Mouse (Mus musculus): ENCODE measurements around the gene Aqp7. TPM values are rescaled to one million over a fixed set of nuclear protein-coding genes. Genes with fewer than 3 reads are reported as not detected.

Gene Aqp7
- total and polyA plus RNA-seq, 3 experiments = 0.10 TPM; not detected in 2

DNA sequence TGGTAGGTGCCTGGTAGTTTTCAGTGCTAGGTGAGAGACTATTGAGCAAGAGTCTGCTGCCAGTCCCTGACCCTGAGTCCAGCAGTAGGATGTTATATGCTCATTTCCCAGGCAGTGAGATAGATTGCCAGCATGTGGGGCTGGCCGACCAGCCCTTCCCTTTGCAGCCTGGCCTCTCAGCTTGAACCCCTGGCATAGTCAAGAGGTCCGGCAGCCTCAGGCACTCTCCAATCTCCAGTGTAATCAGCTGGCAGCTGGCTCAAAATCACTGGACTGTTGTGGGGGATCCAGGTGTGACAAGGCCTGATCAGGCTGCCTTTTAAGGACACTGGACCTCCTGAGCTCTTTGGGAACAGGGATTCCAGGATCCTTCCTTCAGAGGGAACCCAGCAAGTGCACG is 15.4 kb upstream of the Aqp7 start:
- H3K36me3 ChIP-seq (replicated peaks in 1 of 2; ENCODE audit: control insufficient read depth in 1 of 2, insufficient read depth in 1 of 2, low read length in 1 of 2) = no peaks in the 10 kb centered on the region
- dilution Hi-C loops (cut with MboI; ENCODE audit: extremely low pct_ligation_motif_present, extremely low pct_unique_long_range_greater_than_20kb, low sequenced_read_pairs) = no loop called here
- TF ChIP-seq NELFE (IDR thresholded peaks at IDR 0.05; ENCODE audit: low read depth, low read length) (no peak), NRF1 (IDR thresholded peaks at IDR 0.05; ENCODE audit: low read depth, low read length) (no peak), ZNF384 (IDR thresholded peaks at IDR 0.05; ENCODE audit: low read depth, low read length) (no peak), ELF1 (IDR thresholded peaks at IDR 0.05; ENCODE audit: low read depth, low read length) (no peak), UBTF (IDR thresholded peaks at IDR 0.05; ENCODE audit: low read depth, low read length) (no peak), MEF2A (IDR thresholded peaks at IDR 0.05; ENCODE audit: borderline replicate concordance, low read depth, low read length) (no peak), USF2 (conservative IDR thresholded peaks at IDR 0.05; ENCODE audit: low read depth, low read length) (no peak), JUND (conservative IDR thresholded peaks at IDR 0.05; ENCODE audit: low read depth, low read length) (no peak), ZC3H11A (IDR thresholded peaks at IDR 0.05; ENCODE audit: low read depth, low read length) (no peak), PAX5 (IDR thresholded peaks at IDR 0.05; ENCODE audit: low read length) (no peak), ZKSCAN1 (IDR thresholded peaks at IDR 0.05; ENCODE audit: borderline replicate concordance, low read depth, low read length) (no peak), GABPA (IDR thresholded peaks at IDR 0.05; ENCODE audit: insufficient replicate concordance, low read depth, low read length) (no peak)
- H3K4me2 ChIP-seq (ENCODE audit: insufficient read depth, low read depth, poor library complexity, severe bottlenecking) = no peak overlapping the region
- no peak for DNase-seq (ENCODE audit: extremely low read depth)
- in situ Hi-C loops (cut with MboI; ENCODE audit: low pct_ligation_motif_present, low pct_unique_long_range_greater_than_20kb, low sequenced_read_pairs) = loop anchor here (5.0 kb wide), 1 partner anchor 54 kb away; no protein-coding TSS in a partner anchor
- H3K4me3 ChIP-seq (replicated peaks in 1 of 3; ENCODE audit: low read depth in 2 of 3, low read length in 2 of 3, poor library complexity in 1 of 3) = no peak overlapping the region
- no peaks in the 10 kb centered on the region for H3K9me3 ChIP-seq (replicated peaks; ENCODE audit: low read length)
- peaks cover 23% of the 10 kb centered on the region for H3K27me3 ChIP-seq (replicated peaks)
- no peak overlapping the region for H3K9ac ChIP-seq (ENCODE audit: insufficient read depth, low read depth)
- no peaks in the 10 kb centered on the region; a peak in 1 of 4 replicates for H3K4me1 ChIP-seq (ENCODE audit: control insufficient read depth in 1 of 2, insufficient read depth in 2 of 2)
- no peaks in the 10 kb centered on the region for H3K79me2 ChIP-seq (replicated peaks; ENCODE audit: control insufficient read depth, extremely low read depth, insufficient read depth, poor library complexity, severe bottlenecking)
- H3K27ac ChIP-seq (ENCODE audit: insufficient read depth, low read depth) = no peak overlapping the region

DNA sequence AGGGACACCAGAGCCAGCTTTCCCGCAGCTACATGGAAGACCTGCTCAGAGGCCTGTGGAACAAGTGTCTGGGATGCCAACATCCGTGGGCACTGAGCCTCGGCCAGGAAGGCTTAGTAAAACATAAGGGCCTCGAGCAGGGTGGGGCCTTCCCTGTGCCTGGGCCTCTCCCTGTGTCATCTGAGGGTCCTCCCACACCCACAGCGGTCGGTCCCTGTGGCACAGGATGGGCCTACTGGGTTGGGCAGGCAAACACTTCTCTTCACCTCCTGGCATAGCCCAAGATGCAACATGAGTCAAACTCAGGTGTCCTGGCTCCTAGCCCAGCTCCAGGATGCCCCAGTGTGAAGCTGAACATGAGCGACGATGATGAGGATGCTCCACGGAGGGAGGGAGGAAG is 9.4 kb upstream of the Aqp7 start:
- H3K27me3 ChIP-seq (replicated peaks) = peaks cover 11% of the 10 kb centered on the region
- no peaks in the 10 kb centered on the region for H3K36me3 ChIP-seq (replicated peaks in 1 of 2; ENCODE audit: control insufficient read depth in 1 of 2, insufficient read depth in 1 of 2, low read length in 1 of 2)
- no peak overlapping the region for H3K9ac ChIP-seq (ENCODE audit: insufficient read depth, low read depth)
- no peak overlapping the region for H3K4me2 ChIP-seq (ENCODE audit: insufficient read depth, low read depth, poor library complexity, severe bottlenecking)
- DNase-seq (ENCODE audit: extremely low read depth) = no peak
- in situ Hi-C loops (cut with MboI; ENCODE audit: low pct_ligation_motif_present, low pct_unique_long_range_greater_than_20kb, low sequenced_read_pairs) = no loop called here
- H3K9me3 ChIP-seq (replicated peaks; ENCODE audit: low read length) = no peaks in the 10 kb centered on the region
- H3K4me1 ChIP-seq (ENCODE audit: control insufficient read depth in 1 of 2, insufficient read depth in 2 of 2) = no peaks in the 10 kb centered on the region; a peak in 1 of 4 replicates
- no peak for TF ChIP-seq NELFE (IDR thresholded peaks at IDR 0.05; ENCODE audit: low read depth, low read length)
- no peak for TF ChIP-seq UBTF (IDR thresholded peaks at IDR 0.05; ENCODE audit: low read depth, low read length)
- TF ChIP-seq MAFK (IDR thresholded peaks at IDR 0.05; ENCODE audit: insufficient replicate concordance, low read length) = no peak
- TF ChIP-seq ETS1 (conservative IDR thresholded peaks at IDR 0.05; ENCODE audit: low read depth, low read length) = no peak
- TF ChIP-seq TCF12 (IDR thresholded peaks at IDR 0.05; ENCODE audit: low read depth, low read length) = no peak
- no peak for TF ChIP-seq EP300 (IDR thresholded peaks at IDR 0.05; ENCODE audit: low read length)
- no peak for TF ChIP-seq ZNF384 (IDR thresholded peaks at IDR 0.05; ENCODE audit: low read depth, low read length)
- TF ChIP-seq RCOR1 (conservative IDR thresholded peaks at IDR 0.05; ENCODE audit: low read depth, low read length) = no peak
- no peak for TF ChIP-seq MYC (IDR thresholded peaks at IDR 0.05; ENCODE audit: low read depth, low read length)
- no peak for TF ChIP-seq NRF1 (IDR thresholded peaks at IDR 0.05; ENCODE audit: low read depth, low read length)
- TF ChIP-seq ZC3H11A (IDR thresholded peaks at IDR 0.05; ENCODE audit: low read depth, low read length) = no peak
- no peak for TF ChIP-seq JUN (IDR thresholded peaks at IDR 0.05; ENCODE audit: insufficient read depth, low read depth, low read length)
- TF ChIP-seq CHD2 (IDR thresholded peaks at IDR 0.05; ENCODE audit: low read length) = no peak
- TF ChIP-seq RAD21 (IDR thresholded peaks at IDR 0.05; ENCODE audit: low read depth, low read length) = no peak
- TF ChIP-seq BHLHE40 (IDR thresholded peaks at IDR 0.05; ENCODE audit: low read depth, low read length) = no peak
- TF ChIP-seq IRF4 (IDR thresholded peaks at IDR 0.05; ENCODE audit: low read depth, low read length) = no peak
- TF ChIP-seq CTCF (conservative IDR thresholded peaks at IDR 0.05 in 1 of 2, IDR thresholded peaks at IDR 0.05 in 1 of 2; ENCODE audit: low read depth in 2 of 2, low read length in 2 of 2) = no peak
- no peak for TF ChIP-seq MAX (IDR thresholded peaks at IDR 0.05; ENCODE audit: low read length)
- H3K79me2 ChIP-seq (replicated peaks; ENCODE audit: control insufficient read depth, extremely low read depth, insufficient read depth, poor library complexity, severe bottlenecking) = no peaks in the 10 kb centered on the region
- no peak overlapping the region for H3K27ac ChIP-seq (ENCODE audit: insufficient read depth, low read depth)
- dilution Hi-C loops (cut with MboI; ENCODE audit: extremely low pct_ligation_motif_present, extremely low pct_unique_long_range_greater_than_20kb, low sequenced_read_pairs) = no loop called here
- H3K4me3 ChIP-seq (replicated peaks in 1 of 3; ENCODE audit: low read depth in 2 of 3, low read length in 2 of 3, poor library complexity in 1 of 3) = no peak overlapping the region

Measured in CH12.LX (cell line).